Mouse (Mus musculus) kidney, adult 2 months (tissue): Measurements from ENCODE around the gene Phrf1.

Experiments
- CTCF ChIP-seq: fragments of 200-500 bp; conservative IDR thresholded peaks from 2 replicates; pipeline ENCODE4 v1.5.1; 2011; ENCODE audit warnings: low read depth, mild to moderate bottlenecking, control low read depth, low read length, moderate library complexity, mixed read lengths; ENCODE audit not compliant: insufficient read depth, insufficient read length
- POLR2A ChIP-seq: fragments of 200-500 bp; IDR thresholded peaks from one replicate; pipeline ENCODE4 v1.6.1; 2011; ENCODE audit warnings: low read depth, low read length, control low read depth

- TF ChIP-seq POLR2A (no peak), CTCF (no peak)
Observed at GRCm38 (mm10) chr7:141302702-141303268, 74.2 kb downstream of the Phrf1 start.
